Mouse (Mus musculus) layer of hippocampus, adult 18-20 months (tissue): Measurements from ENCODE around the gene Psmd14. TPM values are rescaled to one million over a fixed set of nuclear protein-coding genes. Genes with fewer than 3 reads are reported as not detected.

ENCODE experiments used
- DNase-seq, 2 experiments: peaks; one replicate each; pipeline ENCODE4 v3.0.0; 2022; ENCODE audit warnings: low spot score in 2 of 2
- long read RNA-seq: library from polyadenylated mRNA; stranded (forward); transcript quantifications from one replicate; pipeline ENCODE4 v2.0.0, GENCODE M21; 2021
- total RNA-seq, 2 experiments: library from RNA; stranded (reverse); gene quantifications; 2 replicates each; pipeline ENCODE4 v1.2.3; 2021

Gene Psmd14
- 100 to 1,000 TPM; 108 to 110 TPM for total RNA-seq
- long read RNA-seq, transcript Psmd14-201 (12 exons, 1,541 nt): major isoform, 60 of 64 reads
- long read RNA-seq, partial matches to known transcripts: 3 of 64 reads
- long read RNA-seq, other reads (novel, unspliced or antisense): 1 of 64 reads

DNA sequence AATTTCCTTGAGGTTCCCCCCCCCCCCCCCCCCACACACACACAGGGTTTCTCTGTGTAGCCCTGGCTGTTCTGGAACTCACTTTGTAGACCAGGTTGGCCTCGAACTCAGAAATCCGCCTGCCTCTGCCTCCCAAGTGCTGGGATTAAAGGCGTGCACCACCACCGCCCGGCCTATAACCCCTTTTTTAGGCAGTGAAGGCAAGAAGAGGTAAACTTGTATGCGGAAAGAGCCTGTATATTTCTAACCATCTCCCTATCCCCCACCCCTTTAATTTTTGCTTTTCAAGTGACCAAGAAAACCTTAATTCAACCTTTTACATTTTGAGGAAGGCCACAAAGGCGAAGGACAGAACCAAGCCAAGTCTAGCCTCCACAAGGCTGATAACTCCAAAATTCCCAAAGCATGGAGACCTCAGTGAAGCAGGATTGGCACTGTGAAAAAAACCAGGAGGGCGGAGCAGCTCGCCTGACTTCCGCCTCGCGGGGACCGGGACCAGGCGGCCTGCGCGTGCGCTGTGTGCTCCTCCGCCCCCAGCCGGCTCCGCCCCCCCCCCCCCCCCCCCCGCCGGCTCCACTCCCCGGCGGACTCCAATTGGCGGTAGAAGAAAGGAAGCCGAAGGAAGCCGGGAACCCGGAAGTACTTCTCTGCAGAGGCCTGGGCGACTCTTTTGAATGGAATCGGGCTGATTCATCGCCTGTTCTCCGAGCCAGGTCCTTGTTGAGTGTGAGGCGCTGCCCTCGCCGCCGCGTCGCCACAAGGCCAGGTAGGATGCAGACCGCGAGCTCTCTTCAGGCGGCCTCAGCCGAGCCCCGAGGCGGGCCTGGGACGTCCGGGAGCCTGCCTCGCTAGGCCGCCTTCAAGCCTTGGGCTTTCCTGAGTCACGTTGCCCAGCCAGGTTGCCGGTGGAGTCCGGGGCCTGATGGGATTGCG lies at the start of gene Psmd14:
Gene Psmd14 (plus strand): TSS at position 587 of the 933 bp plus-strand sequence.
- peak; percentile 81 to 94 for DNase-seq

GRCm38 (mm10) chr2:61662833-61663232 lies 48.7 kb upstream of the Psmd14 start:
- no peak for DNase-seq

GRCm38 (mm10) chr2:61663573-61664241 lies 47.8 kb upstream of the Psmd14 start:
- no peak for DNase-seq

DNA sequence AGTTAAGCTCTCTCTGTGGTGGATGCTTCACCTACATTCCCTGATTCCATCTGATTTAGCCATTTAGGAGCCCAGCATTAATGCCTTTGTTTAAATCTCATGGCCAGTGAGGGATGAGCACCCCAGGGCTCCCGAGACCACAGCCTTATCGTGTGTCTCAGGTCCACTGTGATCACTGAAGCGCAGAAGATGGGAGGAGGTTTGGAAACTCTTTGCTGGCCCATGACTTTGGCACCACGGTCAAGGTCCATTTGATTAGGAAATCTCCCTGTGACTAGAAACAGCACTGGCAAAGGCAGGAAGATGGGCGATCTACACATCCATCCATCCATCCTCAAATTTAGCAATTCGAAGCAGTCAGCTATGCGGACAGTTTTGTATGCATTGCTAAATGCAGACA lies 44.1 kb upstream of the Psmd14 start:
- DNase-seq: no peak

DNA sequence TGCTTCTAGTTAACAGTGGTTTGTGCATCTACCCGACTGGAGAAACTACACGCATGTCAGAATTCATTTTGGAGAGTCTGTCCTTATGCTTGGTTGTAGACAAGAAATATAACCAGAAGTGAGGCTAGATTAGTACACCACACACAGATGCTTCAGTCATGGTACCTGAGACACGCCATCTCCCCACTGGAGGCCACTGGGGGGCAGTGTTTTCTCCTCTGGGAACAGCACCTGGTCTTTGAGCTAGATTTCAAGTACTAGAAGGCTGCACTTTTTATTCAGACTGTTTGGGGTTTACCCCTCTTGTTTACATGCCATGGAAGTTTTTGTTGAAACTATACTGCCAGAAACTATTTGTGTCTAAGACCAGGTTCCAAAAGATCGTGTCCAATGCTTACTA lies 43.2 kb upstream of the Psmd14 start:
- DNase-seq: peak; percentile 16 to 72

DNA sequence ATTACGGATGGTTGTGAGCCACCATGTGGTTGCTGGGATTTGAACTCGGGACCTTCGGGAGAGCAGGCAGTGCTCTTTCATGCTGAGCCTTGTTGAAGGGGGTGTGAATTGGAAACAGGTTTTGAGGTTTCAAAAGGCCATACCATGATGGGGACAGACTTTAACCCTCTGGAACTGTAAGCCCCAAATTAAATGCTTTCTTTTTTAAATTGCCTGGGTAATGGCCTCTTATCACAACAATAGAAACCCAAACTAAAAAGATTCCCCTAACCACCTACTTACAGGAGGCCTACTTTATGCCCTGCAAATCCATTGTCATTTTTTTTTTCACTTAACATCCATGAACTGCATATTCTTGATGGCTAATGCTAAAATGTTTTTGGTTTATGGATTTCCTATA lies 36.9 kb upstream of the Psmd14 start:
- DNase-seq: no peak

GRCm38 (mm10) chr2:61681572-61681971 lies 29.9 kb upstream of the Psmd14 start:
- DNase-seq: no peak

- no peak for DNase-seq
Observed at GRCm38 (mm10) chr2:61686533-61686932, 25.0 kb upstream of the Psmd14 start.

- DNase-seq: no peak
Observed at GRCm38 (mm10) chr2:61689086-61689485, 22.4 kb upstream of the Psmd14 start.

DNA sequence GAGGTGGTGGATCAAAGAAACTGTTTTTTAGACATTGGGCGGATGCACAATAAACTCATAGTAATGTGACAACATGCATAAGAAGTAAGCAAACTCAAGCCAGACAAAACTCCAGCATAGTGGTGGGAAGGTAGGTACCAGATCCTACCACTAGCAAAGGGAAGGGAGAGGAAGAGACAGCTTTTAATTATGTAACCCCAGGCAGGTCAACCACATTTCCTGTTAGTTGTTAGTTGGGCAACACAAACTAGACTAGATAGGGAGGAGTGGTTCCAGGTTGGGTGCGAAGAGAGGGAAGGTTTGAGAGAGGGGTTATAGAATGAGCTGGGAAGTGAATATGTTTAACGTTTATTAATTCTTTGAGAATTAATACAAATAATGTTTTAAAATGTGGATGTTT lies 1.9 kb upstream of the Psmd14 start:
- no peak for DNase-seq

DNA sequence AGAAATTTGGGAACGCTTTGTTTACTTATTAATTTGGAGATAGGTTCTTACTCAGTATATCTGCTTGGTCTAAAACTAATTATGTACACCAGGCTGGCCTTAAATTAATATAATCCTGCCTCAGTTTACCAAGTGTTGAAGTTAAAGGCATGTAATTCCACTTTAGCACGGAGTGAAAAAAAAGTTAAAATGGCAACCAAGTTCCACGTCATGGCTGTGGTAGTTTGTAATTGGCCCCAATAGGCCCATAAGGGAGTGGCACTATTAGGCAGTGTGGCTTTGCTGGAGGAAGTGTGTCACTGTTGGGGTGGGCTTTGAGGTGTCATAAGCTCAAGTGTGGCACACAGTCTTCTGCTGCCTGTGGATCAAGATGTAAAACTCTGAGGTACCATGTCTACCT lies 1.0 kb downstream of the Psmd14 start:
- no peak for DNase-seq

DNA sequence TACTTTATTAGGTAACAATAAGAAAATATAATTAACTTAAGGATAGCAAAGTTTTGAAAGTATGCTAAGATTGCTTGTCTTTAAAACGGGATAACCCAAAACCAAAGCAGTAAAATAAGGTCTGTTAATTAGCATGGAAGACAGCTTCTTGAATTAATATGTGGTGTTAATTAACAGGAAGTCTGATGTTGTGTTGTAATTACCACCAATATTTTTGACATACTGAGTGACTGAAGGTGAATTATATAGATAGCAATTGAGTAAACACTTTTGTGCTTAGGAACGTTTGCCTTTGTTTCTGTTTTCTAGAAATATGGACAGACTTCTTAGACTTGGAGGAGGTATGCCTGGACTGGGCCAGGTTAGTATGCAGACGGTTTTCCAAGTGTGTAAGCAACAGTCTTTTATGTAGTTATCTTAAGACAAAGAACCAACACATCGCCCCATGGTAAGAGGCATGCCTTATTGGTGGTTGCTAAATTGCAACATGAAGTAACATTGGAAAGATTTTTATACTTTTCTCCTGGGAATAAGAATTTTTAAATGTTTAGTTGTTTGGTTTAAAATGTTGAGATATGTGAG lies 11.0 kb downstream of the Psmd14 start:
- no peak for DNase-seq

DNA sequence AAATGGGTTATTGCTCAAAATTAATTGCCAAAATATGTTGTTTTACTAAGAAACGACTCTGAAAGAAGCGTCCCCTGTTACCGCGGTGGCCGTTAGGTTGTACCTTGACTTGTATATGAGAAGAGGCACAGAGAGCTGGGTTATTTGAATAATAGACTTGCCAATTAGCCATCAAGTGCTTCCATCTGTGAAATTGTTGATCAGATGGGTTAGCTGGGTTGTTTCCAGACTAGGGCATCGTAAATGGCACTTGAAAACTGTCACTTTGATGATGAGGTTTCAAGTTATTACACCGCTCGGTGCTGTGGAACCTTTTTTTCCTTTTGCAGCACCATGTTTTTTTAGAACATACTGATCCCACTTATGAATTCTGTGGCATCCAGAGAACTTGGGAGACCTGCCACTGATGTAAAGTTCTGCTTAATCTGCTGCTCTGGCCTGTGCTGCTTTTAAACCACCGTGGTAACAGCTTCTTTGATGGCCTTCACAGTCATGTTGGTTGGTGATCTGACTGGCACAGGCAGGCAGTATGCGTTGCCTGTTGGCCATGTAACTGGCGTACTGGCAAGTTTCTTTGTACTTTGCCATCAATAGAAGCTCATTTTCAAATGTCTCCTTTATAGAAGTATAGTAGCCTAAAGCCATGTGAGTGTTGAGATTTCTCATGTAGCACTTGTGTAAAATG lies 21.4 kb downstream of the Psmd14 start:
- DNase-seq: peak; percentile 25 to 76

DNA sequence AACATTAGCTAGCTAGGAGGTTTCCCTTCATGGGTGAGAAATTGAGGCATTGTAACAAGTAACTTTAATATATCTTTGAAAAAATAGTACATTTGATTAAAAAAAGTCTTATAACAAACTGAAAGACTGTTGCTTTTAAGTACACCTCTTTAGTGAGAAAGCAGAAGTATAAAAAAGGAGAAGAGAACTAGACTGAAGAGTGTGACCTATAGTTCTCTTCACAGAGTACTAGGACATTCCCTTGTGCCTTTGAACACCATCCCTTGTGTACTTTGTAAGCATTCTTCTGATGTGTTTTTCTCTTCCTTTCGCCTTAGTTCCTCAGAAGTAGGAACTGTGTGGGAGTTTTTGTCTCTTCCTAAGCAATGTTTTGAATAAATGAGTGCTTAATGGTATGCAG lies 22.7 kb downstream of the Psmd14 start:
- no peak for DNase-seq

DNA sequence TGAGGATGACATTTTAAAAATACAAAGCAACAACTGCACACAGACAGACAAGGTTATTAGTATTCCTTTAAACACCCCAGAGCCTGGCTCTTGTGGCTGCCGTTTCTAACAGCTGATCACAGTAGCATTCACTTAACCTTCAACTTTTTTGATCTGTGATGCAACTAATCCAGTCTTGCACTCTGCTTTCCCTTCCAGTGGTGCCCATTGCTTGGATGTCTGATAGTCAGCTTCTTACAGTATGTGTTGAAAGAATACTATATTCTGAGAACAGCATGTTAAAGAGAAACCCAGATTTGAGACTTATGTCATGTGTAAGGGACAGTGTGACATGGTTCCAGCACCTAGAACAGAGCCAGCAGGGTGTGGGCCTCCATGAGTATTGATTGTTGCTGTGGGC lies 34.6 kb downstream of the Psmd14 start:
- no peak for DNase-seq

GRCm38 (mm10) chr2:61746580-61746979 lies 35.1 kb downstream of the Psmd14 start:
- DNase-seq: no peak

DNA sequence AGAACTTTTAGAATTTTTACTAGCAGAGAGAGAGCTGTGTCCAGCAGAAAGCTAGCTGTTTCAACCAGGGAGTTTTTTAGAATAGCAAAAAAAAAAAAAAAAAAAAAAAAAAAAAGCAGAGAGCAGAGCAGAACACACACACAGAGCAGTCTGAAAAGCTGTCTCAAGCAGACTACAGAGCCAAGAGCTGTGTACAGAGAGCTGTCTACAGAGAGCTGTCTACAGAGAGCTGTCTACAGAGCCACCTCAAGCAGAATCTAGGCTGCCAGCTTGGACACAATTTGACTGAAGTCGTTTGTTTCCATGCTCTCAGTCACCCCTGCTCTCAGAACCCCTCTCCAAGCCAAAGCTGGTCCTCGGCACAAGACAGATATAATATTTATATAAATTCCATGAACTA lies 35.9 kb downstream of the Psmd14 start:
- no peak for DNase-seq

DNA sequence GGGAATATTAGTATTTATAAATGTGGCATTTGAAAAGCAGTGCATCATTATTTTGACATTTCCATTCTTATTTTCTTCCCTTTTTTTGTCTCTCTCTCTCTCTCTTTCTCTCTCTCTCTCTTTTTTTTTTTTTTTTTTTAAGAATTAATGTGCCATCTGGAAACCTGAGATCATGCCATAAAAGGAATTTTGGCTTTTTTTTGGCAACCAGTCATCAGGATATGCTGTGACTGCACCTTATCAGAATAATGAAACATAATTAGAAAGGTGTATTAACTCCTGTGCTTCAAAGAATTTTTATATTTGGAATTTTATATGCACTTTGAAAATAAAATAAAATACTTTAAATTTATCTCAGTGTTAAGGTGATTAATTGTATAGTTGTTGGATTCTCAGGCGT lies 39.2 kb downstream of the Psmd14 start:
- DNase-seq: no peak

- DNase-seq: no peak
Observed at GRCm38 (mm10) chr2:61751286-61751685, 39.8 kb downstream of the Psmd14 start.

GRCm38 (mm10) chr2:61752362-61752761 lies 40.9 kb downstream of the Psmd14 start:
- no peak for DNase-seq

DNA sequence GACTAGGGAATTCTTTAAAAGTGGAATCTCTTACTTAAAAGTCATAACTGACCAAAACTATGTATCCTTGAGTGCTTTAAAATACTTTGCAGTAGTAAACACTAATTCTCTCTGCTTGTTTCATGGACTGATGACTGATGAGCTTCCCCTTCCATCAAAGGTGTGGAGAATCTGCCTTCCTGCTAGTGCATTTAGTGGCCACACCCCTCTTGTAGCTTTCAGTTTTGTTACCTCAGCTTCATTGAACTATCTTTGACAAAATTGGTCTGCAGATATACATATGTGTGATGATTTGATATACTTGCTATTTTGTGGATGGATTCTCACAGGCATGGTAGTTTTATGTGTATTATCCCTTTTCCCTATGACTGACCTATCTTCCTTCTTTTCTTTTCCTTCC lies 43.5 kb downstream of the Psmd14 start:
- no peak for DNase-seq
